Mouse (Mus musculus) kidney, adult 2 months (tissue): ENCODE results near the gene Pdk4.

Experiments used
- CTCF ChIP-seq: fragments of 200-500 bp; conservative IDR thresholded peaks from 2 replicates; pipeline ENCODE4 v1.5.1; 2011; ENCODE audit warnings: low read depth, mild to moderate bottlenecking, control low read depth, low read length, moderate library complexity, mixed read lengths; ENCODE audit not compliant: insufficient read depth, insufficient read length
- POLR2A ChIP-seq: fragments of 200-500 bp; IDR thresholded peaks from one replicate; pipeline ENCODE4 v1.6.1; 2011; ENCODE audit warnings: low read depth, low read length, control low read depth

GRCm38 (mm10) chr6:5502810-5503209 is 6.7 kb upstream of the Pdk4 start:
- TF ChIP-seq CTCF (no peak), POLR2A (no peak)
